Mouse (Mus musculus) pancreas, adult 10 weeks (tissue): ENCODE measurements around the gene Olfr148. TPM values are rescaled to one million over a fixed set of nuclear protein-coding genes. Genes with fewer than 3 reads are reported as not detected.

Source experiments
- polyA plus RNA-seq: library from polyadenylated mRNA; stranded (reverse); fragments of 350-450 nt; fragmentation: Illumina TruSeq; extraction: RNeasy Lipid Tissue Mini Kit (QIAGEN cat#74804); gene quantifications from one replicate; pipeline ENCODE4 v1.2.3, GENCODE M21; 2015; ENCODE audit warnings: low read depth, low replicate concordance; ENCODE audit not compliant: insufficient read depth

The Olfr148 gene
- not detected for polyA plus RNA-seq

GRCm38 (mm10) chr9:39610355-39610754, at the start of gene Olfr148:
Gene Olfr148, plus strand, starts transcription at chr9:39610655.

GRCm38 (mm10) chr9:39575469-39575868, 35.0 kb upstream of the Olfr148 start, which contains the start of gene Olfr959:
Gene Olfr959, minus strand, starts transcription at chr9:39575569.

GRCm38 (mm10) chr9:39603999-39604453, 6.4 kb upstream of the Olfr148 start, which contains the start of gene AW551984:
Gene AW551984, minus strand, starts transcription at chr9:39604403.

GRCm38 (mm10) chr9:39621073-39621472, 10.6 kb downstream of the Olfr148 start, which contains the start of gene Olfr960:
Gene Olfr960, plus strand, starts transcription at chr9:39621373.

GRCm38 (mm10) chr9:39644785-39645184, 34.3 kb downstream of the Olfr148 start, which contains the start of gene Olfr961:
Gene Olfr961, plus strand, starts transcription at chr9:39645085.

Other genes with a start within 250 kb of the Olfr148 start
- gene Olfr951, start 223.2 kb upstream of the Olfr148 start, polyA plus RNA-seq = not detected
- not detected for gene Olfr952, start 183.5 kb upstream of the Olfr148 start, polyA plus RNA-seq
- gene Olfr954, start 154.0 kb upstream of the Olfr148 start, polyA plus RNA-seq = not detected
- gene Olfr955, start 138.7 kb upstream of the Olfr148 start, polyA plus RNA-seq = not detected
- not detected for gene Olfr44, start 116.7 kb upstream of the Olfr148 start, polyA plus RNA-seq
- gene Olfr957, start 94.8 kb upstream of the Olfr148 start, polyA plus RNA-seq = not detected
- not detected for gene Olfr958, start 56.6 kb upstream of the Olfr148 start, polyA plus RNA-seq
- not detected for gene Olfr959, start 35.1 kb upstream of the Olfr148 start, polyA plus RNA-seq
- gene AW551984, start 6.3 kb upstream of the Olfr148 start, polyA plus RNA-seq = 2.0 TPM
- gene Olfr960, start 10.7 kb downstream of the Olfr148 start, polyA plus RNA-seq = not detected
- not detected for gene Olfr961, start 34.4 kb downstream of the Olfr148 start, polyA plus RNA-seq
- gene Olfr963, start 56.5 kb downstream of the Olfr148 start, polyA plus RNA-seq = not detected
- gene Olfr149, start 96.5 kb downstream of the Olfr148 start, polyA plus RNA-seq = not detected
- gene Olfr965, start 100.7 kb downstream of the Olfr148 start, polyA plus RNA-seq = not detected
- not detected for gene Olfr150, start 120.3 kb downstream of the Olfr148 start, polyA plus RNA-seq
- gene Olfr967, start 135.6 kb downstream of the Olfr148 start, polyA plus RNA-seq = not detected
- not detected for gene Olfr968, start 172.6 kb downstream of the Olfr148 start, polyA plus RNA-seq
- not detected for gene Olfr969, start 180.3 kb downstream of the Olfr148 start, polyA plus RNA-seq
- gene Olfr970, start 198.2 kb downstream of the Olfr148 start, polyA plus RNA-seq = not detected
- gene Olfr971, start 226.2 kb downstream of the Olfr148 start, polyA plus RNA-seq = not detected